Mouse (Mus musculus) testis, adult 2 months (tissue): ENCODE results near the gene 1810037I17Rik.

Source experiments
- CTCF ChIP-seq: fragments of 200-500 bp; IDR thresholded peaks from 2 replicates; pipeline ENCODE4 v1.5.1; 2012; ENCODE audit warnings: low read depth, mild to moderate bottlenecking, inconsistent platforms, low read length, moderate library complexity; ENCODE audit not compliant: control insufficient read depth, insufficient read depth, insufficient replicate concordance
- POLR2A ChIP-seq: fragments of 200-500 bp; IDR thresholded peaks from 2 replicates; pipeline ENCODE4 v1.6.1; 2012; ENCODE audit warnings: low read depth, mild to moderate bottlenecking, inconsistent platforms, low read length, moderate library complexity; ENCODE audit not compliant: control insufficient read depth

DNA sequence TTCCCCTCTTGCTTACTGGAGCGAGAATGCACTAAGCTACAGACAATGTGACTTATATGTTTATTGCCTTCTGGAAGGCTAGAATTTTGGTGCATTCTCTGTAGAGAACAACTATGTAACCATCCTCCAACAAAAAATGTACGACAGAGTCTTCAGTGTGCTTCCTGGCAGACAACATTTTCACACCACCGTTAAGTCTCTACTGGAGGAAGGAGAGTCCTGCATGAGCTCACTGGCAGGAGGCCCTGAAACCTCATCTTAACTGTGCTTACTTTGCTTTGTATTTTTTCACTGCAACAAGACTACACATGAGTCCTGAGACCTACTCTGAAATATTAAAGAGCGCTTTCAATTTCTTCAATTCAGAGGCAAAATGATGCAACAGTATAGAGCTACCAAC is 51.4 kb downstream of the 1810037I17Rik start:
- no peak for TF ChIP-seq POLR2A
- no peak for TF ChIP-seq CTCF
